Mouse (Mus musculus): ENCODE results near the gene Eif2s2.

GRCm38 (mm10) chr2:154869954-154870641 is 22.6 kb downstream of the Eif2s2 start:
- TF ChIP-seq CTCF (IDR thresholded peaks at IDR 0.05; ENCODE audit: extremely low read depth, insufficient read depth, low read length) (no peak), POLR2A (IDR thresholded peaks at IDR 0.05; ENCODE audit: extremely low read depth, insufficient read depth, low read length) (no peak)
